Mouse (Mus musculus): ENCODE measurements at regions not wholly inside any gene's neighbourhood (a gene's known extent, or its start where the extent isn't known, plus 50 kb on each side); places are given as distances from the start of the nearest gene placed in this dataset.

- Histone ChIP-seq H3K4me3 (ENCODE audit: insufficient read depth, low read length) (no peak overlapping the region), H3K27ac (ENCODE audit: insufficient read depth, low read length) (no peak overlapping the region)
- TF ChIP-seq POLR2A (IDR thresholded peaks at IDR 0.05; ENCODE audit: low read depth, low read length) (no peak), CTCF (IDR thresholded peaks at IDR 0.05; ENCODE audit: borderline replicate concordance, insufficient read depth, low read length) (no peak)
These were observed 168.6 kb downstream of the Insc start for GRCm38 (mm10) chr7:114912109-114912508.

GRCm38 (mm10) chr7:114922155-114922554, 178.7 kb downstream of the Insc start:
- no peaks in the 10 kb centered on the region for H3K4me1 ChIP-seq (ENCODE audit: control insufficient read depth, insufficient read depth, low read length)
- no peak overlapping the region for H3K27ac ChIP-seq (ENCODE audit: insufficient read depth, low read length)
- 0 out of 2 replicates have a peak, but pooled peaks have one; percentile 9 for TF ChIP-seq CTCF (IDR thresholded peaks at IDR 0.05; ENCODE audit: borderline replicate concordance, insufficient read depth, low read length)
- no peak for TF ChIP-seq POLR2A (IDR thresholded peaks at IDR 0.05; ENCODE audit: low read depth, low read length)
- no peak overlapping the region for H3K4me3 ChIP-seq (ENCODE audit: insufficient read depth, low read length)

More at GRCm38 (mm10) chr7:114912109-114912508, 168.6 kb downstream of the Insc start:
- no peaks in the 10 kb centered on the region for H3K4me1 ChIP-seq (ENCODE audit: control insufficient read depth, insufficient read depth, low read length)

DNA sequence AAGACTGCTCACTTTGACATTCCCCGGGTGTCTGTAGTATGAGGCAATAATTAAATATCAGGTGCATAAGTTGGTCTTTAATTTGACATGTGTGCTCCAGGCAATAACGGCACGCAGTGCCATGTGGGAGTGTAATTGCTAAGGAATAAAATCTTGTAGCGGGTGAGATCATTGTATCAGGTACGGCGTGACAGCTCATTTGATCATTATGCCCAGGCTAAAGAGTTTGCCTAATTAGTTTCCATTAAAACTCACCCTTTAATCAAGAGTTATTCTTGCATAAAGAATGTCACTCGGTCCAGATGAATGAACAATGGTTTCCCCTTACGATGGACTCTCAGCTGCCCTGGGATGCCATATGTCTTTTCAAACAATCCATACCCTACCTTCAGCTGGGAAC, 190.4 kb downstream of the Insc start:
- no peak for TF ChIP-seq POLR2A (IDR thresholded peaks at IDR 0.05; ENCODE audit: low read depth, low read length)
- no peak for TF ChIP-seq CTCF (IDR thresholded peaks at IDR 0.05; ENCODE audit: borderline replicate concordance, insufficient read depth, low read length)
- H3K4me3 ChIP-seq (ENCODE audit: insufficient read depth, low read length) = no peak overlapping the region
- no peak overlapping the region for H3K27ac ChIP-seq (ENCODE audit: insufficient read depth, low read length)
- no peaks in the 10 kb centered on the region for H3K4me1 ChIP-seq (ENCODE audit: control insufficient read depth, insufficient read depth, low read length)

- Histone ChIP-seq H3K4me1 (ENCODE audit: control insufficient read depth, insufficient read depth, low read length) (no peaks in the 10 kb centered on the region), H3K27ac (ENCODE audit: insufficient read depth, low read length) (no peak overlapping the region), H3K4me3 (ENCODE audit: insufficient read depth, low read length) (no peak overlapping the region)
- TF ChIP-seq POLR2A (IDR thresholded peaks at IDR 0.05; ENCODE audit: low read depth, low read length) (no peak), CTCF (IDR thresholded peaks at IDR 0.05; ENCODE audit: borderline replicate concordance, insufficient read depth, low read length) (no peak)
These were observed 207.3 kb downstream of the Insc start for GRCm38 (mm10) chr7:114950759-114951158.

DNA sequence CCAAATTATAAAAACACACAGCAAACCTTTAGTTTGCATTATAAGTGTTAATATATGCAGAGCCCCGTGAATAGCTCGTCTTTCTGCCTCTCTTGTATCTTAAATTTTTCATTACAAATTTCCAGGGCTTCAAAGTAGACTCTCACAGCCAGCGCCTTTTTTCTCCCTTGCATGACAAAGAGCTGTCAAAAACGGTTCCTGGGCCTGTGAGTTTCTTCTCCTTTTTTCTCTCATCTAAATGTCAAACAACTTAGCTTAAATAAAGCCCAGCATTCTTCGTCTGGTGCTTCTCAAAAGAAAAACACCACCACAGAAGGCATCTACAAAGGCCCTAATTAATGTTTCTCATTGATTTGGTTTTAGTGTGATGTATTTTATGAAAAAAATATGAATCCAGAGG, 219.7 kb downstream of the Insc start:
- TF ChIP-seq CTCF (IDR thresholded peaks at IDR 0.05; ENCODE audit: borderline replicate concordance, insufficient read depth, low read length) (no peak), POLR2A (IDR thresholded peaks at IDR 0.05; ENCODE audit: low read depth, low read length) (no peak)

DNA sequence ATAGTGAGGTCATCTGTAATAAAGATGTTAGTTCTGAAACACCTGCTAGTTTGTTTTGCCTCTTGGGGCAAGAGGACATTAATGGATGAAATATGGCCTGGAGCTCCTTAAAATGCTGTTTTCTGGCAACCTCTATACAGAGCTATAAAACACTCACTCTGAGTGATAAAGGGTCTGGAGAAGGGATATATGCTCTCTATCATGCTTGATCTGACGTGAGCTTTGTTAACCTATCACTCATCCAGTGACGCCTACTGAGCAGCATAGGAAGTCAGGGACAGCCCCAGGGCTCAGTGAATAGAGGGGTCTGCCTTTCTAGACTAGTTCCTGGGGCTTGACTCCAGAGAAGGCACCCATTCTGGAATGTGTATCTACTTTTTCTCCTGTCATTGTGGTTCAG, 222.4 kb downstream of the Insc start:
- no peak overlapping the region for H3K27ac ChIP-seq (ENCODE audit: insufficient read depth, low read length)
- TF ChIP-seq POLR2A (IDR thresholded peaks at IDR 0.05; ENCODE audit: low read depth, low read length) (no peak), CTCF (IDR thresholded peaks at IDR 0.05; ENCODE audit: borderline replicate concordance, insufficient read depth, low read length) (no peak)
- H3K4me1 ChIP-seq (ENCODE audit: control insufficient read depth, insufficient read depth, low read length) = no peaks in the 10 kb centered on the region
- no peak overlapping the region for H3K4me3 ChIP-seq (ENCODE audit: insufficient read depth, low read length)

More for the DNA sequence above, 219.7 kb downstream of the Insc start:
- Histone ChIP-seq H3K4me1 (ENCODE audit: control insufficient read depth, insufficient read depth, low read length) (no peaks in the 10 kb centered on the region), H3K27ac (ENCODE audit: insufficient read depth, low read length) (no peak overlapping the region), H3K4me3 (ENCODE audit: insufficient read depth, low read length) (no peak overlapping the region)

DNA sequence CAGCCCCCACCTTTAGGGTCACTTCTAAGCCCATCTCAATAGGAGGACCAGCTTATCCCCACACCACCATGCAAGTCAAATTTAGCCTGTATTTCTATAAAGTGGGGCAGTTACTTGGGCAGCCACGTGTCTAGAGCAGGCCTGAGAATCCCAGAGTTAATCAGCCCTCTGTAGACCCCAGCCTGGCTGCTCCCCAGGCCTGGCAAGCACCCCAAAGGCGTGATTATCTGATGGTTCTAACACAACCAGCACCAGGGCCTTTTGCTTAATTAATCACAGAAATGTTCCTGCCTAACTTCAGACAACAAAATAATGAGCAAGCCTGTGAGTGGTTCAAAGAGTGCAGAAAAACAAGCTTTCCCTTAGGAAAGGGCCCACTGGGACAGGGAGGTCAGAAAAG, 243.0 kb downstream of the Insc start:
- TF ChIP-seq POLR2A (IDR thresholded peaks at IDR 0.05; ENCODE audit: low read depth, low read length) = no peak
- no peak for TF ChIP-seq CTCF (IDR thresholded peaks at IDR 0.05; ENCODE audit: borderline replicate concordance, insufficient read depth, low read length)
- no peak overlapping the region for H3K27ac ChIP-seq (ENCODE audit: insufficient read depth, low read length)
- H3K4me1 ChIP-seq (ENCODE audit: control insufficient read depth, insufficient read depth, low read length) = no peaks in the 10 kb centered on the region
- no peak overlapping the region for H3K4me3 ChIP-seq (ENCODE audit: insufficient read depth, low read length)

DNA sequence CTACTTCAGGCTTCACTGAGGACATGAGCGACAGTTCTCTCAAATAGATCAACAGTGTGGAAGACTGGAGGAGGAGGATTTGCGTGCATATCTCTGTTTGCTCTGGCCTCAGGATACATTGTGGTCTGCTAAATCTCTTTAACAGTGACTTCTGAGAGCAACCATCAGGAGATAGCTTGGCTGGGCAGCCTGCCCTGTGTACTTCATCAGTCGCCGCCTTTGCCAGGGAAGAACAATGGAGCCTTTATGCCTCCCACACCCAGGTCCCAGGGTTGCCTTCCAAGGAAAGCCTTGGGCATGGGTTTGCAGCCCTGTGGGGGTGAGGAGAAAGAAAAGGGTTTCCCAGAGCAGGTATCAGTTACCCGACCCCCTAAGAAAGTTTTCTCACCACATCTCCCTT, 247.8 kb downstream of the Insc start:
- Histone ChIP-seq H3K4me3 (ENCODE audit: insufficient read depth, low read length) (no peak overlapping the region), H3K4me1 (ENCODE audit: control insufficient read depth, insufficient read depth, low read length) (no peaks in the 10 kb centered on the region), H3K27ac (ENCODE audit: insufficient read depth, low read length) (no peak overlapping the region)
- TF ChIP-seq CTCF (IDR thresholded peaks at IDR 0.05; ENCODE audit: borderline replicate concordance, insufficient read depth, low read length) = no peak

DNA sequence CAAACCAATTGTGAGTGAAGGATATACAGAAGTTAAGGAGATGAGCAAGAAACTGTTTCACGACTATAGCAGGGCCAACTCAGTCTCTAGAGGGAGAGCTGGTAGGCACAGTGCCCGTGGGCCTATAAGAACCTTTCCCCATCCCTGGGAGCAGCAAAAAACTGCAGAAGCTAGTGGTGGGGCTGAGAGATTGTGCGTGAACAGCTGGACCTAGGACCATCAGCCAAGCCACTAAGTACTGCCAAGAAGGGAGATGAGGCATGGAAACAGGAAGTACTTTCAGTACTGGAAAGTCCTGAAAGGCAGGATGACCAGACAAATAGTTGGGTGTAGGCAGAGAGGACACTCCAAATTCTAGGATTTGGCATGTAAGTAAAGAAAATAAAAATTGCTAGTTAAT, 248.9 kb downstream of the Insc start:
- no peak for TF ChIP-seq POLR2A (IDR thresholded peaks at IDR 0.05; ENCODE audit: low read depth, low read length)
- TF ChIP-seq CTCF (IDR thresholded peaks at IDR 0.05; ENCODE audit: borderline replicate concordance, insufficient read depth, low read length) = no peak
- Histone ChIP-seq H3K4me3 (ENCODE audit: insufficient read depth, low read length) (no peak overlapping the region), H3K4me1 (ENCODE audit: control insufficient read depth, insufficient read depth, low read length) (no peaks in the 10 kb centered on the region), H3K27ac (ENCODE audit: insufficient read depth, low read length) (no peak overlapping the region)

- Histone ChIP-seq H3K27ac (ENCODE audit: insufficient read depth, low read length) (no peak overlapping the region), H3K4me3 (ENCODE audit: insufficient read depth, low read length) (no peak overlapping the region), H3K4me1 (ENCODE audit: control insufficient read depth, insufficient read depth, low read length) (no peaks in the 10 kb centered on the region)
- TF ChIP-seq CTCF (IDR thresholded peaks at IDR 0.05; ENCODE audit: borderline replicate concordance, insufficient read depth, low read length) = no peak
- no peak for TF ChIP-seq POLR2A (IDR thresholded peaks at IDR 0.05; ENCODE audit: low read depth, low read length)
These were observed 257.5 kb downstream of the Insc start for GRCm38 (mm10) chr7:115000796-115001524.
